Comparison of ENCODE assay signal across 12 mouse cellular contexts in the genomic region with DNA sequence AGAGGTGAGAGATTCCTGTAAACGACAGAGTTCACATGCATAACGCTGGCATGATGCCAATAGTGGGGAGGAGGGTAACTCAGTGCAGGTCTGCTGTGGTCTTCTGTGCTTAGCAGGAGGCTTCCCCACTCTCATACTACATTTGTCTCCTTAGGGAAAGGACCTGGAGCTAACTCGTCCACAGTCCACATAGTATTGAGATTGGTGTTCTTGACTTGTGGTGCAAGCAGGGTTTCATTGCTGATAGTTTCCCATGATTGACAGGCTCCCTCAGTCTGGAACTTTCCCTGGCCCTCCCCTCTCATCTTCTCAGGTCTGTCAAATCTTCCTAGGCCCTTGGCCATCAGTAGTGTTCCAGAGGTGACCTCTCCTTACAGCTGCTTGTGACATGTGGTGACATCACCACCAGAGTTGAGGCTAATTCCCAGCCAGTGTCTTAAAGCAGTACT.
DNase-seq lines count a peak whose midpoint lies in the region; ATAC-seq and TF ChIP-seq lines count a peak whose summit lies in the region.
"Had no signal": no experiment of that assay in that cellular context is flagged by ENCODE, and none has a peak within 500 bp of the region (broad histone marks: within the 10 kb centered on the region; RNA-seq: fewer than 3 reads in every experiment).

No protein-coding gene starts in this region.

- H3K36me3 ChIP-seq in intestine, embryonic 15.5 days = no peaks in the 10 kb centered on the region
- no peaks in the 10 kb centered on the region for H3K36me3 ChIP-seq in stomach, embryonic 15.5 days
- no peaks in the 10 kb centered on the region for H3K36me3 ChIP-seq in thymus, adult 2 months (ENCODE audit: control insufficient read depth, insufficient read depth, low read length)

- DNase-seq in cerebellum, postnatal 10 days = peak; percentile 20 to 26
- DNase-seq in cerebellum, adult 11 months = no peak
- peak; percentile 25 for DNase-seq in lung, postnatal 36 days
- no peak for DNase-seq in lung, postnatal 25 days (ENCODE audit: low spot score)
- no peak for DNase-seq in thymus, adult 2 months
- no peak for DNase-seq in left cerebral cortex, adult 8-10 months (ENCODE audit: low spot score in 2 of 2)
- DNase-seq: B cell, adult 2 months; cerebellum, adult 18-20 months had no signal

- H3K9ac ChIP-seq in intestine, embryonic 15.5 days = no peak overlapping the region
- H3K9ac ChIP-seq in stomach, embryonic 15.5 days = no peak overlapping the region

- no peaks in the 10 kb centered on the region for H3K27me3 ChIP-seq in intestine, embryonic 15.5 days (replicated peaks)
- H3K27me3 ChIP-seq in stomach, embryonic 15.5 days (replicated peaks) = no peaks in the 10 kb centered on the region
- no peaks in the 10 kb centered on the region for H3K27me3 ChIP-seq in thymus, adult 2 months (ENCODE audit: control insufficient read depth, insufficient read depth, low read length)

- peak overlapping the region; percentile 61 for H3K27ac ChIP-seq in intestine, embryonic 15.5 days
- H3K27ac ChIP-seq in stomach, embryonic 15.5 days = peak overlapping the region; percentile 78
- no peak overlapping the region for H3K27ac ChIP-seq in thymus, adult 2 months (ENCODE audit: control insufficient read depth, insufficient read depth, low read length)
- H3K27ac ChIP-seq: left cerebral cortex, adult 2 months had no signal

- no peak overlapping the region for H3K4me2 ChIP-seq in intestine, embryonic 15.5 days (replicated peaks)
- no peak overlapping the region for H3K4me2 ChIP-seq in stomach, embryonic 15.5 days

- H3K4me3 ChIP-seq in intestine, embryonic 15.5 days (replicated peaks) = no peak overlapping the region
- no peak overlapping the region for H3K4me3 ChIP-seq in stomach, embryonic 15.5 days (replicated peaks)
- H3K4me3 ChIP-seq in thymus, adult 2 months (ENCODE audit: control insufficient read depth, insufficient read depth, low read length) = no peak overlapping the region
- H3K4me3 ChIP-seq: left cerebral cortex, adult 2 months; myocyte had no signal

- peak; percentile 34 for ATAC-seq in intestine, embryonic 15.5 days
- no peak for ATAC-seq in stomach, embryonic 15.5 days (ENCODE audit: insufficient read depth, low FRiP score, low read depth)

- no peak for TF ChIP-seq POLR2A in thymus, adult 2 months (IDR thresholded peaks at IDR 0.05; ENCODE audit: control insufficient read depth, extremely low read depth, insufficient read depth, low read length, poor library complexity)

- no peak for TF ChIP-seq CTCF in thymus, adult 2 months (IDR thresholded peaks at IDR 0.05; ENCODE audit: borderline replicate concordance, control insufficient read depth, extremely low read depth, insufficient read depth, low read length, poor library complexity)

- WGBS in intestine, embryonic 15.5 days = 18% methylated on average over 3 of the region's 3 CpGs
- WGBS in stomach, embryonic 15.5 days = 33% methylated on average over 3 of the region's 3 CpGs
- 59% methylated on average over 3 of the region's 3 CpGs for WGBS in thymus, adult 2 months

- peaks cover 49% of the 10 kb centered on the region for H3K4me1 ChIP-seq in intestine, embryonic 15.5 days (replicated peaks)
- H3K4me1 ChIP-seq in stomach, embryonic 15.5 days = peaks cover 36% of the 10 kb centered on the region
- H3K4me1 ChIP-seq in thymus, adult 2 months (replicated peaks; ENCODE audit: control insufficient read depth, insufficient read depth, low read length) = peaks cover 12% of the 10 kb centered on the region

- H3K9me3 ChIP-seq in intestine, embryonic 15.5 days = no peaks in the 10 kb centered on the region
- H3K9me3 ChIP-seq in stomach, embryonic 15.5 days = no peaks in the 10 kb centered on the region

Comparison
In these comparisons a context has a peak if more than half of its experiments do, and no peak if none do; other contexts are left out.
1. DNase-seq: peak in cerebellum, postnatal 10 days (2 of 2) and lung, postnatal 36 days (single experiment); none in cerebellum, adult 11 months (single experiment), lung, postnatal 25 days (single experiment), thymus, adult 2 months (single experiment) and left cerebral cortex, adult 8-10 months (0 of 2).